Mouse (Mus musculus) ZHBTc4 (cell line): ENCODE measurements at regions not wholly inside any gene's neighbourhood (a gene's known extent, or its start where the extent isn't known, plus 50 kb on each side); places are given as distances from the start of the nearest gene placed in this dataset.
A peak's percentile ranks its signal among the peaks of the same experiment; 100 is the strongest.

ENCODE experiments used
- DNase-seq: peaks from one replicate; pipeline ENCODE4 v3.0.0-alpha.2; 2011; ENCODE audit warnings: low read depth, low spot score

- DNase-seq, result peak; percentile 66
Measured at GRCm38 (mm10) chr1:33271437-33272145, 398.0 kb downstream of the Prim2 start.

GRCm38 (mm10) chr1:33269162-33269561, 400.4 kb downstream of the Prim2 start:
- no peak for DNase-seq

GRCm38 (mm10) chr1:33265731-33266415, 403.7 kb downstream of the Prim2 start:
- DNase-seq, result no peak

- no peak for DNase-seq
Measured at GRCm38 (mm10) chr1:33249474-33249873, 420.1 kb downstream of the Prim2 start.

DNA sequence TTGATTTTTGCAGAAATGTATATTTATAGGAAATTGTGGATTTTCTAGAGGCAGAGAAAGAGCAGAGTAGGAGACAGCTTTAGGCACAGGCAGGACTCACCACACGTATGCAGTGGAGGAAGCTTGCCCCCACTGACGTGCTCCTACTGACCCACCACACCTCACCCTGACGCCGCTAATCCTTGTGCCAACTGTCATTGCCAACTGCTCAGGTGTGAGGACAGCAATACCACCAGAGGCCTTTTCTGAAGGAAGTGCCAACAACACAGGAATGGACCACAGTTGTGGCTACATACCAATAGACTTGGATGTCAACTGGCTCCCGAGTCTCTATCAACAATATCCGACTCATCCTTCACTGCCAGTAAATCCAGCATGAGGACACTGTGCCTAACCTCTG, 422.5 kb downstream of the Prim2 start:
- no peak for DNase-seq

DNA sequence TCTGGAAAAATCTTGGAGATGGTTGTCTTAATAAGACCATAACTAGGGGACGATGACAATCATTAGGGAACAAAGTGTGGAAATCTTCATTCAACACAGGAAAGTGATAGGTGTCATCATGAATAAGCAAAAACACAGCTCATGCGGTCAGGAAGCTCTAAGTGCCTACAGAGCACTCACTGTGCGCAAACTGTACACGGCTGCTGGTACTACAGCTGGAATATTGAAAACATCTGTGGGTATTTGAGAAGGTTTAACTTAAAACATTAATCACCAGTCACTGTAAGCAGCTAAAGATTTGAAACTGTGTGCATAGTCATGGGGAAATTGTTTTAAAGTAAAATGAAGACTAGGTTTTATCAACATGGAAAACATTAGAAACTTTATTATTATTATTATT, 424.4 kb downstream of the Prim2 start:
- DNase-seq, result no peak

DNA sequence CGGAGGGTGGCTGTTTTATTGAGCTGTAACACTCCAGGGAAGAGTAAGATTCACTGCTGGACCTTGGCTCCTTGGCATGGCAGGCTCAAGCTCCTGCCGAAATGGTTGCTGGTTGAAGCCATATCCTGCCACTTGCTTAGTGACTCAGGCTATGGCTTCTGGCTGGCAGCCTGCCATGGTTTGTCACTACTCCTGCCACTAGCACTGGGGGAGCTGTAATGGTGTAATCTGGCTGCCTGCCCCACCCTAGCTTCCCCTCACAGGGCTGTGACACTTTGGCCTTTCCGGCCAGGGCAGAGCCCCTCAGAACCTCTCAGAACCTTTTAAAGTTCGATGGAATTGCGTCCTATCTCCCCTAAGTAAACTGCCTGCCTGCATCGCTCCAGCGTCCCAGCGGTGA, 424.9 kb downstream of the Prim2 start:
- no peak for DNase-seq

- no peak for DNase-seq
Measured at GRCm38 (mm10) chr1:33222997-33223396, 446.6 kb downstream of the Prim2 start.

GRCm38 (mm10) chr1:33214815-33215214, 454.8 kb downstream of the Prim2 start:
- DNase-seq, result no peak

GRCm38 (mm10) chr1:33214394-33214793, 455.2 kb downstream of the Prim2 start:
- DNase-seq, result no peak

DNA sequence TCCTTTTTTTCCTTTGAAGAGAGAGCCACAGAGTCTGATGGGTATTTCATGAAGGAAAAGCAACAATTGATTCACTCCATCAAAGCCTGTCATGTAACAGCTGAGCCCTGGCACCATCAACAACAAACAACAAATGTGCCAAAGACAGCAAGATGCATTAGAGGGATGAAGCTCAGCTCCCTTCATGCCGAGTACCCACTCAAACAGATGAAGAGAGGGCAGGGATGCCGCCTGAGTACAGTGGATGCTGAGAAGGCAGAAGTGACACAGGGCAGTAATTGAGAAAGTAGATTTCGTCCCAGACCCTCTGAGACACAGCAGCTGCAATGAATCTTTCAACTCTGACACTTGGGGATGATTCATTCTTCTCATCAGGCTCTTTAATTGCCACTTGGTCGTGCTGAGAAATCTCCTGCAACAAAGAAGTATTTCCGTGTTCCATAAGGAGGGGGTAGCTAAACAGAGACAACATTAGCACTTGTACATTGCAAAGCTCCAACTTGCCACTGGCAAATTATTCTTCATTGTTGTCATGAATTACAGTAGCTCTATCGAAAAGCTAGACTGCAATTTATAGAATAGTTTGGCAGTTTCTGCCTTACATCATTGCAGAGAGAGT, 467.9 kb downstream of the Prim2 start:
- DNase-seq, result no peak

DNA sequence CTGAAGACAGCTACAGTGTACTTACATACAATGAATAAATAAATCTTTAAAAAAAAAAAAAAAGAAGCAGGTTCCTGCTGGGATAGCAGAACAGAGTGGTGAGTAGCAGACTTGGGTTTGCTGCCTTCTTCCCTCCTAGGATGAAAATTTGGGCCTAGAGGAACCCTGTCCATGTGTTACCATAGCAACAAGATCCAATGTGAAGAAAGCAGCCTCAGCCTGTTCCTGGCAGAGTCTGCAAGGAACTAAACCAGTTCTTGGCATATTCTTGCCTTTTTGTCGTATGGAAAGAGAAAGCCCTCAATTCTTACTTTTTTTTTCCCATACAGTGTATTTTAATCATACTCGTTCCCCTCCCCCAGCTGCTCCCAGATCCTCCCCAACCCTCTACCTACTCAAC, 474.5 kb downstream of the Prim2 start:
- no peak for DNase-seq

GRCm38 (mm10) chr1:33174646-33175435, 494.8 kb downstream of the Prim2 start:
- no peak for DNase-seq

- DNase-seq, result no peak
Measured at GRCm38 (mm10) chr1:33136991-33137390, 532.6 kb downstream of the Prim2 start.

DNA sequence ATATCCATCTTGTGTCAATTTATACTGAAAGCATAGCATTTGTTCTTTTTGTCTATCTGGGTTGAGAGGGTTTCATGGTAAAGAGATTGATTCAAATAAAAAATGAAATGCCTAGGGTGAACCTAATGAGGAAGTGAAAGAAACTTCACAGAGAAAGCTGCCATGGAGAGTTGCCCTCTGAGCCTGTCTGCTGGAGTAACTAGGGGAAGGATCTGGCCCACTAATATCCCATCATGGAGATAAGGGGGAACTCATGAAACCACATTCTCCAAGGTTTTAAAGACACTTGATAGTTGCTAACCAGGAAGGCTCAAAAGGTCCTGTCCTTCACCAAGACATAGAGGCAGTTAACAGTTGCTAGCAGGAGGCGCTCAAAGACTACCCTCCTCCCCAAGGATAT, 539.2 kb downstream of the Prim2 start:
- no peak for DNase-seq

DNA sequence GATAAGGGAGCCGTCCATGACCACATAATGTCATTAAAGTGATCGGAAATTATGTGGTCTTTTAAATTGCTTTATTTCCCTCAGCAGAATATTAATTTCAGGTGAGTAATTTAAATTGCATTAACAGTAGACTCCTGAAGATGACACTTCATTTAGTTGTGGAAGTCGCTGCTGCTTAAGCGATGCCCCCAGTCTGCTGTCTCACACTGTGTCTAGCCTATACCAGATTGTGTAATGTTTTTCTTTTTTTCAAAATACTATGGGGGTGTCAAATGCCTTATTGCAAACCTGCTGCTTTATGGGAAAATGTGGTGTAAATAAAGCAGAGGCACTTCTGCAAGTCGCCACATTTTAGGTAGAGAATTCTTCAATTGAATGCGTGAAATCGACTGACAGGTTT, 544.5 kb downstream of the Prim2 start:
- DNase-seq, result no peak

GRCm38 (mm10) chr1:33106286-33106685, 559.2 kb upstream of the Gm5415 start:
- DNase-seq, result peak; percentile 71

DNA sequence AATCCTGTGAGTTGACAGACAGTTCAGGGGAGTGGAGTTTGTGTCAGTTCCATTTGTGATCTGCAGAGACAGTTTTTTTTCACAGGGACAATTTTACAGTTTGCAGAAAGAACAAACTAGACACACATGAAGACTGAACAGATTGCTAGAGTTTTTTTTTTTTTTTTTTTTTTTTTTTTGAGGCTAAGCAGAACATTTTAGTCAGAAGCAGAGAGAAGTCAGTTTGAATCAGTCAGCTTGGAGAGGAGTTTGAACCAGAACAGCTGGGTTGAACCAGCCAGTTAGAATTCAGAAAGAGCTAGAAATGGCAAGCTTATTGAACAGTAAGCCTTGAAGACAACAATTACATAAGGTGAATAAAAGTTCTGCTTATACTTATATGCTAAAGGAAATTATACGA, 557.2 kb upstream of the Gm5415 start:
- DNase-seq, result no peak

GRCm38 (mm10) chr1:33098062-33098461, 551.0 kb upstream of the Gm5415 start:
- DNase-seq, result no peak

- DNase-seq, result no peak
Measured at GRCm38 (mm10) chr1:33096851-33097250, 549.8 kb upstream of the Gm5415 start.

- DNase-seq, result no peak
Measured at GRCm38 (mm10) chr1:33074551-33074950, 527.5 kb upstream of the Gm5415 start.

- DNase-seq, result no peak
Measured at GRCm38 (mm10) chr1:33058010-33058409, 510.9 kb upstream of the Gm5415 start.
